Mouse (Mus musculus) cortical plate, adult 2 months (tissue): Measurements from ENCODE around the gene Trim14.

ENCODE experiments used
- CTCF ChIP-seq: fragments of 200-500 bp; IDR thresholded peaks from 2 replicates; pipeline ENCODE4 v1.5.1; 2011; ENCODE audit warnings: mild to moderate bottlenecking, control low read depth, low read length; ENCODE audit not compliant: insufficient read depth; ENCODE audit errors: extremely low read depth
- POLR2A ChIP-seq: fragments of 200-500 bp; IDR thresholded peaks from 2 replicates; pipeline ENCODE4 v1.6.1; 2011; ENCODE audit warnings: mild to moderate bottlenecking, low read length, control low read depth; ENCODE audit not compliant: insufficient read depth; ENCODE audit errors: extremely low read depth

DNA sequence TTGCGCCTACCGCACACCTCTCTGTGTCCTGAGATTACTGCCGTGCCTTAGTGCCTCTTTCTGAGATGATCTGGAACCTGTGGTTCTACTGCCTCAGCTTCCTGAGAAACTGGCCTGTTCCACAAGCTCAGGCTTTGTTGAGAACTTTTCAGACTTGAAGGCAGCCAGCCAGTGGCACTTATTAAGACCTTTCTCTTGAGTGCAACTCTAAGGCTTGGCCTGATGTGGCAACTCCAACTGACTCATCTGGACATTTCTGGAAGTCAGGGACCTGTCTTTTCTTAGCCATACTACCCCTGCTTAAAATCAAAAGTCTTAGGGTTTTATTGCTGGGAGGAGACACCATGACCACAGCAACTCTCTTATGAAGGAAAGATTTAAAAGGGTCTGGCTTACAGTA, 78.8 kb downstream of the Trim14 start:
- no peak for TF ChIP-seq CTCF
- no peak for TF ChIP-seq POLR2A
